Mouse (Mus musculus) hindbrain, embryonic 11.5 days (tissue): ENCODE data around the gene Os9. TPM values are rescaled to one million over a fixed set of nuclear protein-coding genes. Genes with fewer than 3 reads are reported as not detected.

Experiments used
- ATAC-seq: fragments of 200-750 bp; cut with Nextera tagmentation; 2 replicates; pipeline ENCODE4 v1.8.0; 2017; ENCODE audit warnings: mild to moderate bottlenecking, moderate TSS enrichment, moderate library complexity; ENCODE audit not compliant: low FRiP score
- DNase-seq: peaks from one replicate; pipeline ENCODE4 v3.0.0-alpha.2; 2015; ENCODE audit warnings: low spot score
- H3K27ac ChIP-seq: fragments of 300-500 bp; sonication (generic); 2 replicates; pipeline ENCODE4 v1.5.1; 2014; ENCODE audit warnings: mild to moderate bottlenecking, low read depth, low read length
- H3K27me3 ChIP-seq: fragments of 300-500 bp; sonication (generic); 2 replicates; pipeline ENCODE4 v1.6.1; 2014; ENCODE audit warnings: mild to moderate bottlenecking, low read length, moderate library complexity, mixed read lengths; ENCODE audit not compliant: control insufficient read depth, insufficient read depth
- H3K36me3 ChIP-seq: fragments of 300-500 bp; sonication (generic); 2 replicates; pipeline ENCODE4 v1.6.1; 2014; ENCODE audit warnings: mild to moderate bottlenecking, low read length, moderate library complexity, mixed read lengths; ENCODE audit not compliant: control insufficient read depth, insufficient read depth
- H3K4me1 ChIP-seq: fragments of 300-500 bp; sonication (generic); replicated peaks from 2 replicates; pipeline ENCODE4 v1.6.1; 2014; ENCODE audit warnings: low read length, mixed read lengths; ENCODE audit not compliant: control insufficient read depth, insufficient read depth
- H3K4me2 ChIP-seq: fragments of 300-500 bp; sonication (generic); replicated peaks from 2 replicates; pipeline ENCODE4 v1.6.1; 2014; ENCODE audit warnings: mild to moderate bottlenecking, low read depth, low read length
- H3K4me3 ChIP-seq: fragments of 300-500 bp; sonication (generic); 2 replicates; pipeline ENCODE4 v1.5.1; 2014; ENCODE audit warnings: low read depth, low read length
- H3K9ac ChIP-seq: fragments of 300-500 bp; sonication (generic); 2 replicates; pipeline ENCODE4 v1.6.1; 2014; ENCODE audit warnings: low read depth, low read length
- H3K9me3 ChIP-seq: fragments of 300-500 bp; sonication (generic); 2 replicates; pipeline ENCODE4 v1.6.1; 2016; ENCODE audit warnings: low read length; ENCODE audit not compliant: control insufficient read depth
- WGBS: fragments of 180-500 bp; shearing (Covaris S2); extraction: QIAGEN DNeasy Blood & Tissue Kit; methylation state at CpG from one replicate; pipeline ENCODE4 v1.1.7; 2014; 5-methylcytosine and 5-hydroxymethylcytosine counted together
- polyA plus RNA-seq: library from polyadenylated mRNA; unstranded; fragments of >200 nt; fragmentation: Nextera tagmentation; extraction: Ambion mirVana; gene quantifications from 2 replicates; pipeline ENCODE4 v1.2.1, GENCODE M21; 2014

Os9 gene
- polyA plus RNA-seq, 1 experiment from 2014 or later, result 40.3 TPM

GRCm38 (mm10) chr10:127085633-127086032 lies 35.3 kb downstream of the Os9 start:
- WGBS, result 76% methylated on average over 6 of the region's 6 CpGs

GRCm38 (mm10) chr10:127085052-127085451 lies 35.9 kb downstream of the Os9 start:
- H3K27me3 ChIP-seq, result peaks cover 42% of the 10 kb centered on the region
- H3K4me1 ChIP-seq, result peaks cover 12% of the 10 kb centered on the region
- no peak overlapping the region for H3K27ac ChIP-seq
- H3K4me3 ChIP-seq, result no peak overlapping the region
- ATAC-seq (no peak), DNase-seq (no peak)
- 86% methylated on average over 9 of the region's 9 CpGs for WGBS
- H3K9ac ChIP-seq, result no peak overlapping the region
- H3K36me3 ChIP-seq, result no peaks in the 10 kb centered on the region
- H3K9me3 ChIP-seq, result no peaks in the 10 kb centered on the region
- no peak overlapping the region for H3K4me2 ChIP-seq

More at GRCm38 (mm10) chr10:127085633-127086032, 35.3 kb downstream of the Os9 start:
- Histone ChIP-seq H3K9ac (no peak overlapping the region), H3K36me3 (no peaks in the 10 kb centered on the region), H3K27me3 (peaks cover 42% of the 10 kb centered on the region), H3K27ac (no peak overlapping the region), H3K4me1 (peaks cover 6% of the 10 kb centered on the region), H3K9me3 (no peaks in the 10 kb centered on the region), H3K4me3 (no peak overlapping the region), H3K4me2 (no peak overlapping the region)
- ATAC-seq (no peak), DNase-seq (no peak)

GRCm38 (mm10) chr10:127083915-127084306 lies 37.0 kb downstream of the Os9 start:
- ATAC-seq (no peak), DNase-seq (no peak)
- Histone ChIP-seq H3K4me3 (no peak overlapping the region), H3K4me1 (peaks cover 18% of the 10 kb centered on the region), H3K36me3 (no peaks in the 10 kb centered on the region), H3K27ac (no peak overlapping the region), H3K4me2 (no peak overlapping the region), H3K27me3 (peaks cover 42% of the 10 kb centered on the region), H3K9me3 (no peaks in the 10 kb centered on the region), H3K9ac (no peak overlapping the region)
- WGBS, result 60% methylated on average over 5 of the region's 5 CpGs

- Histone ChIP-seq H3K27me3 (peaks cover 41% of the 10 kb centered on the region), H3K27ac (no peak overlapping the region), H3K4me1 (peaks cover 18% of the 10 kb centered on the region), H3K4me2 (no peak overlapping the region), H3K36me3 (no peaks in the 10 kb centered on the region), H3K9ac (no peak overlapping the region), H3K4me3 (no peak overlapping the region), H3K9me3 (no peaks in the 10 kb centered on the region)
- no peak for ATAC-seq
- no peak for DNase-seq
- 38% methylated on average over 8 of the region's 8 CpGs for WGBS
These were observed 37.5 kb downstream of the Os9 start for GRCm38 (mm10) chr10:127083292-127083914.

- no peaks in the 10 kb centered on the region for H3K9me3 ChIP-seq
- no peaks in the 10 kb centered on the region for H3K36me3 ChIP-seq
- peak overlapping the region; percentile 100 for H3K4me2 ChIP-seq
- 29% methylated on average over 8 of the region's 8 CpGs for WGBS
- peak; percentile 63 for DNase-seq
- peaks cover 44% of the 10 kb centered on the region for H3K27me3 ChIP-seq
- no peak overlapping the region; the same call in 1 of the 2 replicates for H3K4me3 ChIP-seq
- H3K27ac ChIP-seq, result no peak overlapping the region
- no peak for ATAC-seq
- peaks cover 21% of the 10 kb centered on the region for H3K4me1 ChIP-seq
- H3K9ac ChIP-seq, result peak overlapping the region; percentile 9; the same call in 1 of the 2 replicates
These were observed 38.8 kb downstream of the Os9 start for GRCm38 (mm10) chr10:127081996-127082620.

GRCm38 (mm10) chr10:127080901-127081780 lies 39.8 kb downstream of the Os9 start:
- H3K36me3 ChIP-seq, result no peaks in the 10 kb centered on the region
- DNase-seq (peak; percentile 36), ATAC-seq (no peak)
- H3K4me3 ChIP-seq, result peak overlapping the region; percentile 70
- no peak overlapping the region for H3K27ac ChIP-seq
- H3K4me2 ChIP-seq, result peak overlapping the region; percentile 100
- no peaks in the 10 kb centered on the region for H3K9me3 ChIP-seq
- H3K9ac ChIP-seq, result 0 out of 2 replicates have a peak overlapping the region, but pooled peaks have one; percentile 20
- peaks cover 21% of the 10 kb centered on the region for H3K4me1 ChIP-seq
- WGBS, result 2% methylated on average over 46 of the region's 48 CpGs
- H3K27me3 ChIP-seq, result peaks cover 46% of the 10 kb centered on the region

- Histone ChIP-seq H3K36me3 (no peaks in the 10 kb centered on the region), H3K4me1 (peaks cover 21% of the 10 kb centered on the region), H3K4me2 (peak overlapping the region; percentile 100), H3K27ac (peak overlapping the region; percentile 65; the same call in 1 of the 2 replicates), H3K9ac (peak overlapping the region; percentile 71), H3K9me3 (no peaks in the 10 kb centered on the region), H3K27me3 (peaks cover 46% of the 10 kb centered on the region), H3K4me3 (peak overlapping the region; percentile 70)
- WGBS, result 2% methylated on average over 50 of the region's 70 CpGs
- peak; percentile 12 for ATAC-seq
- DNase-seq, result peak; percentile 56
These were observed 41.1 kb downstream of the Os9 start for GRCm38 (mm10) chr10:127079665-127080391.
